Mouse (Mus musculus) stomach, postnatal 0 days (tissue): Measurements from ENCODE around the gene Hspb3. TPM values are rescaled to one million over a fixed set of nuclear protein-coding genes. Genes with fewer than 3 reads are reported as not detected.
A peak's percentile ranks its signal among the peaks of the same experiment; 100 is the strongest.

ENCODE experiments used
- ATAC-seq: fragments of 200-750 bp; cut with Nextera tagmentation; 2 replicates; pipeline ENCODE4 v1.8.0; 2017; ENCODE audit not compliant: low FRiP score, low TSS enrichment
- DNase-seq: peaks from one replicate; pipeline ENCODE4 v3.0.0-alpha.2; 2016; ENCODE audit warnings: low spot score
- H3K27ac ChIP-seq: fragments of 300-500 bp; sonication (generic); replicated peaks from 2 replicates; pipeline ENCODE4 v1.5.1; 2014; ENCODE audit warnings: mild to moderate bottlenecking, control low read depth
- H3K27me3 ChIP-seq: fragments of 300-500 bp; sonication (generic); 2 replicates; pipeline ENCODE4 v1.6.1; 2014; ENCODE audit warnings: low read length; ENCODE audit not compliant: control insufficient read depth, insufficient read depth
- H3K36me3 ChIP-seq: fragments of 300-500 bp; sonication (generic); 2 replicates; pipeline ENCODE4 v1.6.1; 2014; ENCODE audit warnings: low read length, mixed read lengths; ENCODE audit not compliant: control insufficient read depth, insufficient read depth
- H3K4me1 ChIP-seq: fragments of 300-500 bp; sonication (generic); replicated peaks from 2 replicates; pipeline ENCODE4 v1.6.1; 2014; ENCODE audit warnings: antibody characterized with exemption; ENCODE audit not compliant: control insufficient read depth, insufficient read depth
- H3K4me2 ChIP-seq: fragments of 300-500 bp; sonication (generic); replicated peaks from 2 replicates; pipeline ENCODE4 v1.6.1; 2014; ENCODE audit warnings: low read depth, mild to moderate bottlenecking, control low read depth, moderate library complexity
- H3K4me3 ChIP-seq: fragments of 300-500 bp; sonication (generic); 2 replicates; pipeline ENCODE4 v1.5.1; 2014; ENCODE audit warnings: low read depth, low read length, control low read depth
- H3K9ac ChIP-seq: fragments of 300-500 bp; sonication (generic); 2 replicates; pipeline ENCODE4 v1.6.1; 2014; ENCODE audit warnings: mild to moderate bottlenecking, low read length, control low read depth, mixed read lengths
- H3K9me3 ChIP-seq: fragments of 300-500 bp; sonication (generic); 2 replicates; pipeline ENCODE4 v1.6.1; 2016; ENCODE audit warnings: low read length; ENCODE audit not compliant: control insufficient read depth
- CTCF ChIP-seq: IDR thresholded peaks from 2 replicates; pipeline ENCODE4 v1.5.1; 2016; ENCODE audit warnings: antibody characterized with exemption, low read depth, mild to moderate bottlenecking, moderate library complexity
- EP300 ChIP-seq: optimal IDR thresholded peaks from 2 replicates; pipeline ENCODE3; 2016; ENCODE audit warnings: antibody characterized with exemption
- WGBS: fragments of 180-500 bp; shearing (Covaris S2); extraction: QIAGEN DNeasy Blood & Tissue Kit; methylation state at CpG from one replicate; pipeline ENCODE4 v1.1.7; 2014; 5-methylcytosine and 5-hydroxymethylcytosine counted together
- polyA plus RNA-seq: library from polyadenylated mRNA; unstranded; fragments of >200 nt; fragmentation: Nextera tagmentation; extraction: Ambion mirVana; gene quantifications from 2 replicates; pipeline ENCODE4 v1.2.1, GENCODE M21; 2015

Gene Hspb3
- polyA plus RNA-seq, 1 experiment from 2014 or later, result not detected

GRCm38 (mm10) chr13:113617338-113617890 lies 46.1 kb downstream of the Hspb3 start:
- Histone ChIP-seq H3K9ac (peak overlapping the region; percentile 89), H3K4me3 (peak overlapping the region; percentile 79), H3K4me2 (peak overlapping the region; percentile 84), H3K4me1 (peaks cover 15% of the 10 kb centered on the region), H3K9me3 (no peaks in the 10 kb centered on the region), H3K27ac (peak overlapping the region; percentile 95), H3K27me3 (no peaks in the 10 kb centered on the region), H3K36me3 (no peaks in the 10 kb centered on the region; the same call in 1 of the 2 replicates)
- no peak for TF ChIP-seq CTCF
- TF ChIP-seq EP300, result no peak
- DNase-seq (peak; percentile 54), ATAC-seq (no peak)
- WGBS, result 8% methylated on average over 49 of the region's 49 CpGs

GRCm38 (mm10) chr13:113616751-113617337 lies 46.6 kb downstream of the Hspb3 start:
- Histone ChIP-seq H3K9ac (peak overlapping the region; percentile 89), H3K27me3 (no peaks in the 10 kb centered on the region), H3K36me3 (no peaks in the 10 kb centered on the region; the same call in 1 of the 2 replicates), H3K9me3 (no peaks in the 10 kb centered on the region), H3K4me2 (peak overlapping the region; percentile 84), H3K4me3 (peak overlapping the region; percentile 79), H3K4me1 (peaks cover 18% of the 10 kb centered on the region), H3K27ac (peak overlapping the region; percentile 84)
- ATAC-seq (no peak), DNase-seq (peak; percentile 43)
- no peak for TF ChIP-seq EP300
- TF ChIP-seq CTCF, result no peak
- 45% methylated on average over 24 of the region's 24 CpGs for WGBS

GRCm38 (mm10) chr13:113615971-113616671 lies 47.4 kb downstream of the Hspb3 start:
- Histone ChIP-seq H3K4me1 (peaks cover 18% of the 10 kb centered on the region), H3K36me3 (no peaks in the 10 kb centered on the region; the same call in 1 of the 2 replicates), H3K27me3 (no peaks in the 10 kb centered on the region), H3K27ac (peak overlapping the region; percentile 84), H3K4me3 (peak overlapping the region; percentile 79), H3K4me2 (peak overlapping the region; percentile 84), H3K9ac (peak overlapping the region; percentile 89), H3K9me3 (no peaks in the 10 kb centered on the region)
- no peak for TF ChIP-seq EP300
- no peak for TF ChIP-seq CTCF
- ATAC-seq (no peak), DNase-seq (no peak)
- 10% methylated on average over 8 of the region's 8 CpGs for WGBS

DNA sequence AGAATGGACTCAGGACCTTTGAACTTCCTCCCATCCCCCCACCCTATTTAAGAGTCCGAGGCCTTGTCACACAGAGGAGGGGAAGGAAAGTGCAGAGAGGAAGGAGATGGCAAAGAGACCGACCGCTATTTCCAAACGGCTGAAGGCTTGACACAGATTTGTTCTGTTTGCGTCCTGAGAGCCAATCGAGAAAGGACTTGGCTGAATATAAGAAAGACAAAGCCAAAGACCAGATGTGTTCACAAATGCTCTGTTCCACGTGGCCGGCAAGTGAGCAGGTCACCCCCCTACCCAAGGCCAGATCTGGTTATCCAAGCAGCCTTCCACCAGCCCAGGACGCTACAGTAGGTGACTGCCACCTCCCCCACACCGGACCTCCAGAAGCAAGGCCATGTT lies 47.9 kb downstream of the Hspb3 start:
- Histone ChIP-seq H3K9ac (peak overlapping the region; percentile 89), H3K4me2 (peak overlapping the region; percentile 84), H3K36me3 (no peaks in the 10 kb centered on the region; the same call in 1 of the 2 replicates), H3K27ac (peak overlapping the region; percentile 84), H3K9me3 (no peaks in the 10 kb centered on the region), H3K4me1 (peaks cover 18% of the 10 kb centered on the region), H3K27me3 (no peaks in the 10 kb centered on the region), H3K4me3 (peak overlapping the region; percentile 79)
- peak; percentile 45 for DNase-seq
- 2% methylated on average over 10 of the region's 10 CpGs for WGBS
- no peak for ATAC-seq
- no peak for TF ChIP-seq CTCF
- TF ChIP-seq EP300, result no peak

GRCm38 (mm10) chr13:113614635-113615545 lies 48.6 kb downstream of the Hspb3 start:
- peak overlapping the region; percentile 84 for H3K4me2 ChIP-seq
- peak overlapping the region; percentile 79 for H3K4me3 ChIP-seq
- peaks cover 18% of the 10 kb centered on the region for H3K4me1 ChIP-seq
- DNase-seq, result peak; percentile 85
- TF ChIP-seq EP300, result no peak
- TF ChIP-seq CTCF, result no peak
- no peaks in the 10 kb centered on the region; the same call in 1 of the 2 replicates for H3K36me3 ChIP-seq
- 4% methylated on average over 24 of the region's 24 CpGs for WGBS
- no peaks in the 10 kb centered on the region for H3K9me3 ChIP-seq
- H3K27ac ChIP-seq, result peak overlapping the region; percentile 84
- no peaks in the 10 kb centered on the region for H3K27me3 ChIP-seq
- peak; percentile 55; the same call in 1 of the 2 replicates for ATAC-seq
- H3K9ac ChIP-seq, result peak overlapping the region; percentile 89
